Mouse (Mus musculus) brain, embryonic 14.5 days (tissue): ENCODE data around the gene Mum1.

ENCODE experiments used
- CTCF ChIP-seq: fragments of 200-500 bp; IDR thresholded peaks from 2 replicates; pipeline ENCODE4 v1.5.1; 2012; ENCODE audit warnings: inconsistent platforms, mild to moderate bottlenecking, moderate library complexity, borderline replicate concordance; ENCODE audit not compliant: insufficient read depth, insufficient read length; ENCODE audit errors: extremely low read depth
- POLR2A ChIP-seq: fragments of 200-500 bp; IDR thresholded peaks from 2 replicates; pipeline ENCODE4 v1.6.1; 2012; ENCODE audit warnings: mild to moderate bottlenecking, inconsistent platforms, borderline replicate concordance; ENCODE audit not compliant: poor library complexity, insufficient read depth, insufficient read length, severe bottlenecking; ENCODE audit errors: extremely low read depth

DNA sequence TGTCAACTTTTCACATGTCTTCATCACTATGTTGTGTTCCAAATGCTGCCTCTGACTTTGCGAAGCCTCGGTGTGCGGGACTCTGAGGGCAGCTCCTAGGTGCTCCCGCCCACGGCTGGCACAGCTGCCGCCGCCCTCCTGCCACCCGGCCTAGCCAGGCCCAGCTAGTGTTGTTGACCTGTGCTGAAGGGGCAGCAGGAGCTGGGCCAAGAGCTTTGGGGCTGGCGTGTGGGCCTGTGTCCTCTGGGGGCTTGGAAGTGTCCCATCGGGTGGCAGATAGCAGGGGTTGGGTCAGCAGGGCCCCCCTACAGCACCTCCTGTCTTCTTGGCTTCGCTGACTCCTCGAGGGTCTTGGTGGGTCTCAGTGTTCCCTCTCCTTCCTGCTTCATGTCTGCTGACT lies 53.0 kb downstream of the Mum1 start:
- TF ChIP-seq POLR2A (no peak), CTCF (no peak)
